Mouse (Mus musculus) left cerebral cortex, adult 2 months (tissue): ENCODE measurements around the gene Ctnna3. TPM values are rescaled to one million over a fixed set of nuclear protein-coding genes. Genes with fewer than 3 reads are reported as not detected.

Experiments
- DNase-seq, 2 experiments: peaks; one replicate each; pipeline ENCODE4 v3.0.0; 2021 to 2022; ENCODE audit warnings: low spot score in 2 of 2, mixed read lengths in 1 of 2; ENCODE audit errors: extremely low spot score in 1 of 2
- H3K27ac ChIP-seq: fragments of 200-600 bp; 2 replicates; pipeline ENCODE4 v1.8.1; 2022
- H3K4me3 ChIP-seq: fragments of 200-600 bp; 2 replicates; pipeline ENCODE4 v1.8.1; 2022
- CTCF ChIP-seq: fragments of 200-600 bp; IDR thresholded peaks from 2 replicates; pipeline ENCODE4 v1.8.1; 2022; ENCODE audit warnings: antibody characterized with exemption, mild to moderate bottlenecking, moderate library complexity
- intact Hi-C: fragments of 180-260 bp; cut with DNase I; formaldehyde crosslinking; loops from one replicate; pipeline ENCODE4 v1.15.1; 2025
- total RNA-seq, 2 experiments: library from RNA; stranded (reverse); gene quantifications; 2 replicates each; pipeline ENCODE4 v1.2.3; 2021

The Ctnna3 gene
- total RNA-seq, 2 experiments from 2014 or later: 2.1 to 2.2 TPM

GRCm38 (mm10) chr10:63784808-63785535, 355.1 kb downstream of the Ctnna3 start:
- intact Hi-C loops: no loop called here
- no peak for DNase-seq
- TF ChIP-seq CTCF: no peak
- H3K27ac ChIP-seq: no peak overlapping the region
- H3K4me3 ChIP-seq: no peak overlapping the region

DNA sequence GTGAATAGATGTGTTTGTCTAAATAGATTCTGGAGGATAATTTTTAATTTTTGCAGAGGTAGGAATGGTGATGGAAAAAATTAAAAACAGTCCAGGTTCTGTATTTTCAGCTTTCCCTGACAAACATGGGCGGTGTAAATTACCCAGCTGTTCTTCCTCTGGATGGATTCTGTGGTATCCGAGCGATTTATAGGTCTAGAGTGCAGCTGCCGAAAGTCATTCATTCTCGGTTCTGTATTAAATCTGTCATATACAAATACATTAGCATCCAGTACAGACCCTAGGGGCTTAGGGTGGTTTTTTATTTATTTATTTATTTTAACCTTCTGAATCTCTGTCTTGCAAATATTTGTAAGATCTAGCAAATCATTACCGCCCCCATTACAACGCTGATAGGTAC, 356.5 kb downstream of the Ctnna3 start:
- no peak for TF ChIP-seq CTCF
- Histone ChIP-seq H3K4me3 (no peak overlapping the region), H3K27ac (no peak overlapping the region)
- no peak for DNase-seq
- intact Hi-C loops: no loop called here

- Histone ChIP-seq H3K27ac (no peak overlapping the region), H3K4me3 (no peak overlapping the region)
- no peak for TF ChIP-seq CTCF
- intact Hi-C loops: loop anchor here (10.0 kb wide), 1 partner anchor 199 kb away; no protein-coding TSS in a partner anchor
- no peak for DNase-seq
Observed at GRCm38 (mm10) chr10:63803909-63804308, 374.0 kb downstream of the Ctnna3 start.

DNA sequence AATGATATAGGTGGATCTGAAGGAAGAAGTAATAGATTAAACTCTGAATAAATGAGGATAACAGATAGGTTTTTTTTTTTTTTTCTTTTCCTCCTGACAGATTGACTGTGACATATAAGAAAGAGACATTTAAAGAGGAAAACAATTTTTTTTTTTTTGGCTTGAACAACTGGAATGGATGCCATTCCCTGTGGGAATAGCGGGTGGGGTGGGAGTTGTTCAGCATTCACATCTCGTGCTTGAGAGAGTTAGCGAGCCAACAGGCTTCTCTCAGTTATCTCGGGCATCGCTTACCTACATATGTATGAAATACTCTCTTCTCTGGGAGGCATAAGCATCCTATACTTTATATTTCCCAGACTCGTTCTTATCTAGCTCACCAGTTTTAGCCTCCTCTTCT, 375.7 kb downstream of the Ctnna3 start:
- Histone ChIP-seq H3K4me3 (no peak overlapping the region), H3K27ac (no peak overlapping the region)
- TF ChIP-seq CTCF: no peak
- intact Hi-C loops: loop anchor here (10.0 kb wide), 1 partner anchor 201 kb away; no protein-coding TSS in a partner anchor
- DNase-seq: no peak

DNA sequence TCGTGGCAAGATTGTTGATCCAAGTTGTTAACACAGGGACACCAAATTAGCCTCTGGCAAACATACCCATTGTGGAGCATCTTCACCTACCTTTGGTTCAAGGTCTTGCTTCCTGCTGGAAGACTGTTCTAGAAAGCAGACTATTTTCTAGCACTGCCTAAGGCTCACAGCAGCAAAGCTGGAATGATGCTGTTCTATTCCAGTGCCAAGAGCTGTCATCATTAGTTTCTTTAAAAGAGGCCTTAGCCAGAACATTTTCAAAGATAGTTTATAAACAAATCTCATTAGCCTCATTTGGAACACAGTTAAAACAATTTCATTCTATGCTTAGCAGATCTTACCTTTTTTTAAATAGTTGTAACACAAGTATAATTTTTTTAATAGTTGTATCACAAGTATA, 376.4 kb downstream of the Ctnna3 start:
- intact Hi-C loops: loop anchor here (10.0 kb wide), 1 partner anchor 201 kb away; no protein-coding TSS in a partner anchor
- Histone ChIP-seq H3K4me3 (no peak overlapping the region), H3K27ac (no peak overlapping the region)
- no peak for DNase-seq
- TF ChIP-seq CTCF: no peak

DNA sequence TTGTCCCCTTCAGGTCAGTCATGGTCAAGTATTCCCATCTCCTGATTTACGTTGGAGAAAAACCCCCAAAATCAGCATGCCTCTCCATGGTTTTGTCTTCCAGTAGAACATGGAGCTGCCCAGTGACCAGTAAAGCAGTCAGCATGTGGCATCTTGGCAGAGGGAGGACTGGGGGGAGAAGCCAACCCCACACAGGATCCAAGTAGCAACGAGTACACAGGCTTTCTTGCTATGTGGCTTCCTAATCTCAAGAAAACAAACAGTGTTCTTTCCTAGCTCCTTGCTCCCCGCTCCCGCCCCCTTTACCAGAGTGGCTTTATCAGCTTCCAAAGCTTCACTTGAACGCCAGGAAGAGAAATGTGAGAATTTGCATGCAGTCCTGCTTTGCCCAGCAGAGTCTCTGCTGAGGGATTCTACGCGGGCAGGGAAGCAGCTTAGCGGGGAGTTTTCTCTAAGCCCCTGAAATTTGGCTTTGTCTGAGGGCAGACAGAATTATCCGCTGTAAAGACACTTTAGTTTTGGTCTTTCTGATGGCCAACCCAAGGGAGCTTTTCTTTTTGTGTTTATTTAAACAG, 380.2 kb downstream of the Ctnna3 start:
- H3K27ac ChIP-seq: no peak overlapping the region
- intact Hi-C loops: no loop called here
- no peak for DNase-seq
- no peak overlapping the region for H3K4me3 ChIP-seq
- TF ChIP-seq CTCF: no peak

- Histone ChIP-seq H3K27ac (no peak overlapping the region), H3K4me3 (no peak overlapping the region)
- no peak for TF ChIP-seq CTCF
- intact Hi-C loops: no loop called here
- DNase-seq: peak; percentile 8 to 18
Observed at GRCm38 (mm10) chr10:63839011-63839410, 409.1 kb downstream of the Ctnna3 start.

GRCm38 (mm10) chr10:63851946-63852345, 422.0 kb downstream of the Ctnna3 start:
- Histone ChIP-seq H3K27ac (no peak overlapping the region), H3K4me3 (no peak overlapping the region)
- intact Hi-C loops: no loop called here
- DNase-seq: no peak
- TF ChIP-seq CTCF: no peak

- Histone ChIP-seq H3K27ac (no peak overlapping the region), H3K4me3 (no peak overlapping the region)
- TF ChIP-seq CTCF: no peak
- no peak for DNase-seq
- intact Hi-C loops: no loop called here
Observed at GRCm38 (mm10) chr10:63869123-63869522, 439.2 kb downstream of the Ctnna3 start.

DNA sequence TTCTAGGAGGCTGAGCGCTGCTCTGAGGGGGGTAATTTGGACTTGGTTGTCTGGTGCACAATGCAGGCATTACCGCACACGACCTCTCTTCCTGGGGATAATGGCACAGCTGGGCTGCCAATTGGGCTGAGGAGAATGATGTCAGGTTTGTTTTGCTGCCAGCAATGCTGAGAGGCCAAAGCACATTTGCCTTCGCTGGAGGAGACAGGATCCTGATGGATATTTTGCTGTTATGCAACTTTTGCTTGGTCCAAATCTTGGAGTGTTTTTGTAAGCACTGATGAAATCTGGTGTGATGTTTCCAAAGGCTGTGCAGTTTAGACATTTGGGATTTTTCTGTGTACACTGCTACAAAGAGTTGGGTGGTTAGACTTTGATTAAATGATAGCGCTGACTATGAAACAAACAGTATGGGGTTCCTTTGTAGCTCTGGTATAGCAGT, 450.6 kb downstream of the Ctnna3 start:
- TF ChIP-seq CTCF: no peak
- intact Hi-C loops: loop anchor here (10.0 kb wide), 1 partner anchor 276 kb away; no protein-coding TSS in a partner anchor
- no peak for DNase-seq
- no peak overlapping the region for H3K27ac ChIP-seq
- H3K4me3 ChIP-seq: no peak overlapping the region

- no peak for TF ChIP-seq CTCF
- intact Hi-C loops: loop anchor here (10.0 kb wide), 1 partner anchor 282 kb away; no protein-coding TSS in a partner anchor
- Histone ChIP-seq H3K27ac (no peak overlapping the region), H3K4me3 (peak overlapping the region; percentile 43)
- DNase-seq: peak in 1 of 2 experiments; percentile 12
Observed at GRCm38 (mm10) chr10:63886449-63887088, 456.7 kb downstream of the Ctnna3 start.

- no peak for TF ChIP-seq CTCF
- DNase-seq: no peak
- H3K4me3 ChIP-seq: no peak overlapping the region
- no peak overlapping the region for H3K27ac ChIP-seq
- intact Hi-C loops: loop anchor here (10.0 kb wide), 1 partner anchor 310 kb away; no protein-coding TSS in a partner anchor
Observed at GRCm38 (mm10) chr10:63894612-63895011, 464.7 kb downstream of the Ctnna3 start.
